Mouse (Mus musculus): ENCODE measurements around the gene Tfap2d. TPM values are rescaled to one million over a fixed set of nuclear protein-coding genes. Genes with fewer than 3 reads are reported as not detected.
A peak's percentile ranks its signal among the peaks of the same experiment; 100 is the strongest.

Gene Tfap2d
- polyA plus RNA-seq (2012; ENCODE audit: insufficient read depth, low replicate concordance): not detected in 2 replicates

DNA sequence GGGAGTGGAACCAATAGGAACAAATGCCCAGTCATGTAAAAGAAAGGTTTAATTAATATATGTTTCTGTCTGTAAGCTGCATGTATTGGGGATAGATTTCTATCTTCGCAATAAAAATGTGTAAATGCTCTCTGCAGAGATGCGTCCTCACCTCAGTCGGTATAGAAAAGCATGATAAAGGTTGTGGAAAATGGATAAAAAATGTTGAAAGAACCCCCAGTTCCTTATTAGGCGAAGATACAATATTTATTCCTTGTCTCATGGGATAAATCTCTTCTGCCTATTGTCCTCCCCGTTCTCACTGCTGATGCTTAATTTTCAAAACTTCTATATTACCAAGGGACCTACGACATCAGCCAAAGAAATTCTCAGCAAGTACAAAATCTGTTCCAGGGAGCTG is at the start of gene Tfap2d:
Gene Tfap2d, plus strand, starts transcription at position 392 of the 400 bp plus-strand sequence.
- H3K9me3 ChIP-seq: no peaks in the 10 kb centered on the region
- TF ChIP-seq GATA1 (IDR thresholded peaks at IDR 0.05; ENCODE audit: borderline replicate concordance, low read length) (no peak), FLI1 (IDR thresholded peaks at IDR 0.05; ENCODE audit: low read length) (no peak)

DNA sequence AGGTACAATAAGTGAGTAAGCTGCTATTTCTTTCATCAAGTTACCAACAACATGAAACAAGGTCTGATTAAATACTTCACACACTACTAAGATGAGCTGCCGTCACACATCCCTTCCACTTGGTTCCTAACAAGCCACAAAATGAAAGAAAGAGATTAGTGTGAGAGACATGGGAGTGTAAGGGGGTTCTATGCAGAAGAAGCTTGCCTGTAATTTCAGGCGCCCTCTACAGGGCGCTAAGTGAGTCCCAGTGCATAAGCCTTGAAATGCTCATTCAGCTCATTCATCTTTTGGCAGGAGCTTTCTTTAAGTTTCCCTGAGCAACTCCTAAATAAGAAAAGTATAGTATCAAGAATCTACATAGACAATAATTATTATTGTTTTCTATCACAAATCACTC is 46.5 kb upstream of the Tfap2d start:
- Histone ChIP-seq H3K27me3 (replicated peaks) (no peaks in the 10 kb centered on the region), H3K4me3 (replicated peaks) (no peak overlapping the region)
- TF ChIP-seq FLI1 (IDR thresholded peaks at IDR 0.05; ENCODE audit: low read length): no peak
- TF ChIP-seq GATA1 (IDR thresholded peaks at IDR 0.05; ENCODE audit: borderline replicate concordance, low read length): no peak

More for the DNA sequence above, at the start of gene Tfap2d:
- H3K36me3 ChIP-seq (replicated peaks; ENCODE audit: low read length): no peaks in the 10 kb centered on the region
- peaks cover 22% of the 10 kb centered on the region for H3K27me3 ChIP-seq (replicated peaks)
- no peak within 1 kb of the TSS for H3K4me3 ChIP-seq (replicated peaks)
- H3K4me1 ChIP-seq: no peaks in the 10 kb centered on the region

GRCm38 (mm10) chr1:19056861-19057260 is 46.0 kb upstream of the Tfap2d start:
- H3K4me3 ChIP-seq (replicated peaks): no peak overlapping the region
- no peaks in the 10 kb centered on the region for H3K36me3 ChIP-seq (replicated peaks; ENCODE audit: low read length)
- no peaks in the 10 kb centered on the region for H3K4me1 ChIP-seq
- no peak for TF ChIP-seq FLI1 (IDR thresholded peaks at IDR 0.05; ENCODE audit: low read length)
- no peak for TF ChIP-seq GATA1 (IDR thresholded peaks at IDR 0.05; ENCODE audit: borderline replicate concordance, low read length)
- no peaks in the 10 kb centered on the region for H3K27me3 ChIP-seq (replicated peaks)
- H3K9me3 ChIP-seq: no peaks in the 10 kb centered on the region

More for the DNA sequence above, 46.5 kb upstream of the Tfap2d start:
- H3K4me1 ChIP-seq: no peaks in the 10 kb centered on the region
- H3K36me3 ChIP-seq (replicated peaks; ENCODE audit: low read length): no peaks in the 10 kb centered on the region
- H3K9me3 ChIP-seq: no peaks in the 10 kb centered on the region

GRCm38 (mm10) chr1:19088078-19088477 is 14.7 kb upstream of the Tfap2d start:
- Histone ChIP-seq H3K36me3 (replicated peaks; ENCODE audit: low read length) (no peaks in the 10 kb centered on the region), H3K4me3 (replicated peaks) (peak overlapping the region; percentile 18), H3K4me1 (no peaks in the 10 kb centered on the region), H3K9me3 (no peaks in the 10 kb centered on the region), H3K27me3 (replicated peaks) (no peaks in the 10 kb centered on the region)
- no peak for TF ChIP-seq GATA1 (IDR thresholded peaks at IDR 0.05; ENCODE audit: borderline replicate concordance, low read length)
- TF ChIP-seq FLI1 (IDR thresholded peaks at IDR 0.05; ENCODE audit: low read length): no peak

DNA sequence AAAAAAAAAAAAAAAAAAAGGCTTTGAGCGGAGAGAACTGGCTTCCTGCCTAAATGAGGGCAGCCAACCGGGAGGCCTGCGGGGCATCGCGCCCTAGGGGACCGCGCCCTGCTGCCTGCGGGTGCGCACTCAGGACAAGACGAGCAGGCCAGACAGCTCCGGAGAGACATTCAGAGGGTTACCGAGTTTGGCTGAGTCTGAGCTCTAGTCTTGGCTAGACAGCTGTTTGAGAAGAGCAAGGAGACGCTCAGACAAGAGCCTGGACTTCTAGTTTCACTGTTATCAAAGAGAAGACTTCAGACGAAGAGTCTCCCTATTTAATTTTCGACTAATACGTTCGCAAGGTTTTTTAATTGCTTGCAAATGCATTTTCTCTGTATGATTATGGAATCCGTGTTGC is 5.9 kb upstream of the Tfap2d start:
- TF ChIP-seq GATA1 (IDR thresholded peaks at IDR 0.05; ENCODE audit: borderline replicate concordance, low read length) (no peak), FLI1 (IDR thresholded peaks at IDR 0.05; ENCODE audit: low read length) (no peak)
- Histone ChIP-seq H3K27me3 (replicated peaks) (peaks cover 2% of the 10 kb centered on the region), H3K36me3 (replicated peaks; ENCODE audit: low read length) (no peaks in the 10 kb centered on the region), H3K4me1 (no peaks in the 10 kb centered on the region), H3K4me3 (replicated peaks) (no peak overlapping the region), H3K9me3 (no peaks in the 10 kb centered on the region)

GRCm38 (mm10) chr1:19103316-19103715 is 494 bp downstream of the Tfap2d start:
- peaks cover 22% of the 10 kb centered on the region for H3K27me3 ChIP-seq (replicated peaks)
- no peaks in the 10 kb centered on the region for H3K4me1 ChIP-seq
- H3K4me3 ChIP-seq (replicated peaks): no peak overlapping the region
- no peaks in the 10 kb centered on the region for H3K36me3 ChIP-seq (replicated peaks; ENCODE audit: low read length)
- no peaks in the 10 kb centered on the region for H3K9me3 ChIP-seq
- TF ChIP-seq GATA1 (IDR thresholded peaks at IDR 0.05; ENCODE audit: borderline replicate concordance, low read length) (no peak), FLI1 (IDR thresholded peaks at IDR 0.05; ENCODE audit: low read length) (no peak)

DNA sequence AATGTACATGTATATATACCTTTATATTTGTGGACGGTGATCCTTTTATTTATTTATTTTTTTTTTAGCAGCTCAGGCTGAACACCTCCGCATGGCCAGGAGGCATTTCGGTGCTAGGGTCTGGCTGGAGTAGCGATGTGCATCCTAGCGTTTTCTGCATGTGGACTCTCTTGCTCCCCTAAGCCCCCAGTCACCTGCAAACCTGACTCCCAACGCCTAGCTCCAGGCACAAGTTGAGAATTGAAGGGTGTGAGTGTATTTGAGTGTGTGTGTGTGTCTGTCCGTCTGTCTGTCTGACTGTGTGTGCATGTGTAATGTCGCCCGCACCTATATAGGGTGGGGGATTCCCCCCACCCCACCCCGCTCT is 937 bp downstream of the Tfap2d start:
- no peak for TF ChIP-seq GATA1 (IDR thresholded peaks at IDR 0.05; ENCODE audit: borderline replicate concordance, low read length)
- TF ChIP-seq FLI1 (IDR thresholded peaks at IDR 0.05; ENCODE audit: low read length): no peak
- peaks cover 22% of the 10 kb centered on the region for H3K27me3 ChIP-seq (replicated peaks)
- no peaks in the 10 kb centered on the region for H3K4me1 ChIP-seq
- no peaks in the 10 kb centered on the region for H3K9me3 ChIP-seq
- no peaks in the 10 kb centered on the region for H3K36me3 ChIP-seq (replicated peaks; ENCODE audit: low read length)
- no peak overlapping the region for H3K4me3 ChIP-seq (replicated peaks)

DNA sequence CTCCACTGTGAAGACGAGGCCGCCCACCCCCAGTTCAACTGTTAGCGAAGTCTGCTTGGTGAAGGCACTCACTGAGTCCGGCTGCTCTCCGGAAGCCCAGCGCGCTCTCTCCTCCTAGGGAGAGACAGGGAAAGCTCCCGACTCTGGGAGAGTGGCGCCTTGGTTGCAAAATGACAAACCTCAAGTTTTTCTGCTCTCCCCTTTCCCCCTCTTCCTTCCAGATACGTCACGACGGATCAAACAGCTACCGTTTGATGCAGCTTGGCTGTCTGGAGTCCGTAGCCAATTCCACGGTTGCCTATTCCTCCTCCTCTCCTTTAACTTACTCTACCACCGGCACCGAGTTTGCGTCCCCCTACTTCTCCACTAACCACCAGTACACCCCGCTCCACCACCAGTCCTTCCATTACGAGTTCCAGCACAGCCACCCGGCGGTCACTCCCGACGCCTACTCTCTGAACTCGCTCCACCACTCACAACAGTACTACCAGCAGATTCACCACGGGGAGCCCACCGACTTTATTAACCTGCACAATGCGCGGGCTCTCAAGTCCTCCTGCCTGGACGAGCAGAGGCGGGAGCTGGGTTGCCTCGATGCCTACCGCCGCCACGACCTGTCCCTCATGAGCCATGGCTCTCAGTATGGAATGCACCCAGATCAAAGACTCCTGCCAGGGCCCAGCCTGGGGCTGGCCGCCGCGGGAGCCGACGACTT is 1.5 kb downstream of the Tfap2d start:
- H3K4me1 ChIP-seq: no peaks in the 10 kb centered on the region
- TF ChIP-seq GATA1 (IDR thresholded peaks at IDR 0.05; ENCODE audit: borderline replicate concordance, low read length) (no peak), FLI1 (IDR thresholded peaks at IDR 0.05; ENCODE audit: low read length) (no peak)
- no peaks in the 10 kb centered on the region for H3K9me3 ChIP-seq
- no peaks in the 10 kb centered on the region for H3K36me3 ChIP-seq (replicated peaks; ENCODE audit: low read length)
- peaks cover 22% of the 10 kb centered on the region for H3K27me3 ChIP-seq (replicated peaks)
- H3K4me3 ChIP-seq (replicated peaks): no peak overlapping the region

- peaks cover 25% of the 10 kb centered on the region for H3K27me3 ChIP-seq (replicated peaks)
- TF ChIP-seq FLI1 (IDR thresholded peaks at IDR 0.05; ENCODE audit: low read length) (no peak), GATA1 (IDR thresholded peaks at IDR 0.05; ENCODE audit: borderline replicate concordance, low read length) (no peak)
- H3K4me1 ChIP-seq: no peaks in the 10 kb centered on the region
- H3K36me3 ChIP-seq (replicated peaks; ENCODE audit: low read length): no peaks in the 10 kb centered on the region
- no peak overlapping the region for H3K4me3 ChIP-seq (replicated peaks)
- no peaks in the 10 kb centered on the region for H3K9me3 ChIP-seq
Measured at GRCm38 (mm10) chr1:19106401-19106800, 3.6 kb downstream of the Tfap2d start.

- H3K4me1 ChIP-seq: no peaks in the 10 kb centered on the region
- no peaks in the 10 kb centered on the region for H3K36me3 ChIP-seq (replicated peaks; ENCODE audit: low read length)
- H3K4me3 ChIP-seq (replicated peaks): no peak overlapping the region
- no peaks in the 10 kb centered on the region for H3K9me3 ChIP-seq
- H3K27me3 ChIP-seq (replicated peaks): peaks cover 25% of the 10 kb centered on the region
- TF ChIP-seq GATA1 (IDR thresholded peaks at IDR 0.05; ENCODE audit: borderline replicate concordance, low read length) (no peak), FLI1 (IDR thresholded peaks at IDR 0.05; ENCODE audit: low read length) (no peak)
Measured at GRCm38 (mm10) chr1:19106841-19107800, 4.3 kb downstream of the Tfap2d start.

All from megakaryocyte, embryonic 14.5 days (primary cell).